Comparison of ENCODE assay signal across 7 mouse cellular contexts in genomic region chr6:87383926-87384691, GRCm38 (mm10). TPM values are rescaled to one million over a fixed set of nuclear protein-coding genes. Genes with fewer than 3 reads are reported as not detected.
DNase-seq lines count a peak whose midpoint lies in the region; ATAC-seq lines count a peak whose summit lies in the region.

No protein-coding gene starts in this region.

- peaks cover 9% of the 10 kb centered on the region; the same call in 1 of the 2 replicates for H3K4me1 ChIP-seq in megakaryocyte, embryonic 14.5 days
- H3K4me1 ChIP-seq in heart, embryonic 16.5 days (ENCODE audit: control insufficient read depth, insufficient read depth, low read length) = peaks cover 9% of the 10 kb centered on the region; the same call in 1 of the 2 replicates
- no peaks in the 10 kb centered on the region for H3K4me1 ChIP-seq in limb, embryonic 12.5 days (replicated peaks)
- H3K4me1 ChIP-seq in midbrain, embryonic 16.5 days (ENCODE audit: control insufficient read depth, insufficient read depth, low read length) = 0 out of 2 replicates have a peak, but pooled peaks cover 2% of the 10 kb centered on the region

- peak; percentile 63 for DNase-seq in brain, adult 2 months (ENCODE audit: low read depth, low spot score)

- no peaks in the 10 kb centered on the region for H3K9me3 ChIP-seq in megakaryocyte, embryonic 14.5 days
- H3K9me3 ChIP-seq in heart, embryonic 16.5 days (replicated peaks; ENCODE audit: control insufficient read depth, low read length) = no peaks in the 10 kb centered on the region
- no peaks in the 10 kb centered on the region for H3K9me3 ChIP-seq in limb, embryonic 12.5 days
- H3K9me3 ChIP-seq in midbrain, embryonic 16.5 days (replicated peaks; ENCODE audit: control insufficient read depth, low read length, poor library complexity, severe bottlenecking) = no peaks in the 10 kb centered on the region

- no peaks in the 10 kb centered on the region for H3K36me3 ChIP-seq in megakaryocyte, embryonic 14.5 days (replicated peaks; ENCODE audit: low read length)
- H3K36me3 ChIP-seq in heart, embryonic 16.5 days (ENCODE audit: control insufficient read depth, insufficient read depth) = no peaks in the 10 kb centered on the region
- H3K36me3 ChIP-seq in limb, embryonic 12.5 days = no peaks in the 10 kb centered on the region
- H3K36me3 ChIP-seq in midbrain, embryonic 16.5 days (ENCODE audit: control insufficient read depth, insufficient read depth, low read length) = no peaks in the 10 kb centered on the region

- 11% methylated on average over 24 of the region's 24 CpGs for WGBS in heart, embryonic 16.5 days
- 13% methylated on average over 24 of the region's 24 CpGs for WGBS in limb, embryonic 12.5 days
- 5% methylated on average over 24 of the region's 24 CpGs for WGBS in midbrain, embryonic 16.5 days

- 0 out of 2 replicates have a peak overlapping the region, but pooled peaks have one; percentile 27 for H3K9ac ChIP-seq in heart, embryonic 16.5 days (ENCODE audit: low read length)
- 0 out of 2 replicates have a peak overlapping the region, but pooled peaks have one; percentile 12 for H3K9ac ChIP-seq in limb, embryonic 12.5 days (replicated peaks)
- H3K9ac ChIP-seq in midbrain, embryonic 16.5 days (ENCODE audit: low read depth, low read length) = peak overlapping the region; percentile 58

- H3K4me3 ChIP-seq in megakaryocyte, embryonic 14.5 days (replicated peaks) = peak overlapping the region; percentile 7
- peak overlapping the region; percentile 41 for H3K4me3 ChIP-seq in heart, embryonic 16.5 days (ENCODE audit: low read length)
- H3K4me3 ChIP-seq in limb, embryonic 12.5 days (replicated peaks) = peak overlapping the region; percentile 31
- peak overlapping the region; percentile 40 for H3K4me3 ChIP-seq in midbrain, embryonic 16.5 days (ENCODE audit: low read depth, low read length)

- ATAC-seq in megakaryocyte, adult 5-6 weeks (ENCODE audit: poor library complexity, severe bottlenecking) = no peak
- ATAC-seq in heart, embryonic 16.5 days (replicated peaks; ENCODE audit: extremely low read depth, insufficient read depth, low FRiP score) = no peak
- no peak for ATAC-seq in limb, embryonic 12.5 days (ENCODE audit: insufficient number of reproducible peaks, insufficient read depth, low FRiP score, low TSS enrichment, low read depth)
- peak; percentile 68; the same call in 1 of the 2 replicates for ATAC-seq in midbrain, embryonic 16.5 days
- no peak for ATAC-seq in monocyte, adult 5-6 weeks (replicated peaks; ENCODE audit: insufficient number of reproducible peaks, low FRiP score, low TSS enrichment, poor library complexity, severe bottlenecking)

- H3K27me3 ChIP-seq in megakaryocyte, embryonic 14.5 days (replicated peaks) = peaks cover 59% of the 10 kb centered on the region
- peaks cover 47% of the 10 kb centered on the region for H3K27me3 ChIP-seq in heart, embryonic 16.5 days (ENCODE audit: control insufficient read depth, insufficient read depth, low read length)
- H3K27me3 ChIP-seq in limb, embryonic 12.5 days = peaks cover 44% of the 10 kb centered on the region
- peaks cover 2% of the 10 kb centered on the region; the same call in 1 of the 2 replicates for H3K27me3 ChIP-seq in midbrain, embryonic 16.5 days (ENCODE audit: control insufficient read depth, insufficient read depth, low read depth, low read length)

- H3K27ac ChIP-seq in heart, embryonic 16.5 days (ENCODE audit: low read length) = no peak overlapping the region
- H3K27ac ChIP-seq in limb, embryonic 12.5 days = no peak overlapping the region
- no peak overlapping the region for H3K27ac ChIP-seq in midbrain, embryonic 16.5 days (ENCODE audit: low read length)

- peak overlapping the region; percentile 64 for H3K4me2 ChIP-seq in heart, embryonic 16.5 days (ENCODE audit: low read depth, low read length)
- peak overlapping the region; percentile 57 for H3K4me2 ChIP-seq in limb, embryonic 12.5 days
- H3K4me2 ChIP-seq in midbrain, embryonic 16.5 days (ENCODE audit: low read length) = peak overlapping the region; percentile 68

RNA-seq across cellular contexts. Expression of gene Gkn3, which starts 4.6 kb away (rescaled TPM):
- polyA plus RNA-seq in megakaryocyte, embryonic 14.5 days (2012; ENCODE audit: insufficient read depth, low replicate concordance) = not detected in 2 replicates
- not detected in 2 replicates for total RNA-seq in megakaryocyte, adult 5-6 weeks (2015)
- total RNA-seq in megakaryocyte, adult 5-6 weeks (2017) = not detected in 2 replicates
- polyA plus RNA-seq in heart, embryonic 16.5 days (2015; fragmentation: Nextera tagmentation; extraction: Ambion mirVana) = 0.62 and 1.4 TPM in 2 replicates
- polyA plus RNA-seq in limb, embryonic 12.5 days (2016; fragmentation: Nextera tagmentation; extraction: Ambion mirVana) = not detected in 2 replicates
- 0.76 and 0.88 TPM in 2 replicates for polyA plus RNA-seq in midbrain, embryonic 16.5 days (2015; fragmentation: Nextera tagmentation; extraction: Ambion mirVana)
- total RNA-seq in monocyte, adult 5-6 weeks (2017) = not detected in 3 replicates

RNA-seq across cellular contexts. Expression of gene Gkn2, which starts 11.0 kb away (rescaled TPM):
- not detected in 2 replicates for polyA plus RNA-seq in megakaryocyte, embryonic 14.5 days (2012; ENCODE audit: insufficient read depth, low replicate concordance)
- total RNA-seq in megakaryocyte, adult 5-6 weeks (2015) = not detected in 2 replicates
- total RNA-seq in megakaryocyte, adult 5-6 weeks (2017) = not detected in 2 replicates
- not detected in 2 replicates for polyA plus RNA-seq in heart, embryonic 16.5 days (2015; fragmentation: Nextera tagmentation; extraction: Ambion mirVana)
- not detected in 2 replicates for polyA plus RNA-seq in limb, embryonic 12.5 days (2016; fragmentation: Nextera tagmentation; extraction: Ambion mirVana)
- not detected in 2 replicates for polyA plus RNA-seq in midbrain, embryonic 16.5 days (2015; fragmentation: Nextera tagmentation; extraction: Ambion mirVana)
- total RNA-seq in monocyte, adult 5-6 weeks (2017) = not detected in 3 replicates

RNA-seq across cellular contexts. Expression of gene Gkn1, which starts 33.4 kb away (rescaled TPM):
- polyA plus RNA-seq in megakaryocyte, embryonic 14.5 days (2012; ENCODE audit: insufficient read depth, low replicate concordance) = not detected in 2 replicates
- total RNA-seq in megakaryocyte, adult 5-6 weeks (2015) = not detected in 2 replicates
- total RNA-seq in megakaryocyte, adult 5-6 weeks (2017) = not detected in 2 replicates
- polyA plus RNA-seq in heart, embryonic 16.5 days (2015; fragmentation: Nextera tagmentation; extraction: Ambion mirVana) = not detected in 2 replicates
- not detected in 2 replicates for polyA plus RNA-seq in limb, embryonic 12.5 days (2016; fragmentation: Nextera tagmentation; extraction: Ambion mirVana)
- not detected in 2 replicates for polyA plus RNA-seq in midbrain, embryonic 16.5 days (2015; fragmentation: Nextera tagmentation; extraction: Ambion mirVana)
- total RNA-seq in monocyte, adult 5-6 weeks (2017) = not detected in 3 replicates

RNA-seq across cellular contexts. Expression of gene Bmp10, which starts 44.7 kb away (rescaled TPM):
- polyA plus RNA-seq in megakaryocyte, embryonic 14.5 days (2012; ENCODE audit: insufficient read depth, low replicate concordance) = not detected in 2 replicates
- total RNA-seq in megakaryocyte, adult 5-6 weeks (2015) = not detected in 2 replicates
- not detected in 2 replicates for total RNA-seq in megakaryocyte, adult 5-6 weeks (2017)
- 3.7 and 7.5 TPM in 2 replicates for polyA plus RNA-seq in heart, embryonic 16.5 days (2015; fragmentation: Nextera tagmentation; extraction: Ambion mirVana)
- polyA plus RNA-seq in limb, embryonic 12.5 days (2016; fragmentation: Nextera tagmentation; extraction: Ambion mirVana) = not detected in 2 replicates
- polyA plus RNA-seq in midbrain, embryonic 16.5 days (2015; fragmentation: Nextera tagmentation; extraction: Ambion mirVana) = not detected in 2 replicates
- total RNA-seq in monocyte, adult 5-6 weeks (2017) = not detected in 3 replicates

RNA-seq across cellular contexts. Expression of gene Antxr1, which starts 48.5 kb away (rescaled TPM):
- not detected in 2 replicates for polyA plus RNA-seq in megakaryocyte, embryonic 14.5 days (2012; ENCODE audit: insufficient read depth, low replicate concordance)
- total RNA-seq in megakaryocyte, adult 5-6 weeks (2015) = 0.56 and 0.64 TPM in 2 replicates
- total RNA-seq in megakaryocyte, adult 5-6 weeks (2017) = 0.07 and 0.33 TPM in 2 replicates
- 3.8 and 4.9 TPM in 2 replicates for polyA plus RNA-seq in heart, embryonic 16.5 days (2015; fragmentation: Nextera tagmentation; extraction: Ambion mirVana)
- 15.4 and 16.2 TPM in 2 replicates for polyA plus RNA-seq in limb, embryonic 12.5 days (2016; fragmentation: Nextera tagmentation; extraction: Ambion mirVana)
- polyA plus RNA-seq in midbrain, embryonic 16.5 days (2015; fragmentation: Nextera tagmentation; extraction: Ambion mirVana) = 2.7 and 3.0 TPM in 2 replicates
- 0.43 TPM in 1 of 3 replicates, not detected in the others for total RNA-seq in monocyte, adult 5-6 weeks (2017)
